Mouse (Mus musculus) lung, adult 18-20 months (tissue): Measurements from ENCODE around the gene Casz1.

Source experiments
- DNase-seq, 2 experiments: peaks; one replicate each; pipeline ENCODE4 v3.0.0; 2022; ENCODE audit warnings: mixed read lengths in 2 of 2

Gene Casz1

GRCm38 (mm10) chr4:148881001-148881669, 76.9 kb downstream of the Casz1 start:
- DNase-seq = peak in 1 of 2 experiments; percentile 40

- DNase-seq = no peak
These were observed 77.6 kb downstream of the Casz1 start for GRCm38 (mm10) chr4:148881838-148882237.

- DNase-seq = peak in 1 of 2 experiments; percentile 72
These were observed 78.2 kb downstream of the Casz1 start for GRCm38 (mm10) chr4:148882360-148882929.

DNA sequence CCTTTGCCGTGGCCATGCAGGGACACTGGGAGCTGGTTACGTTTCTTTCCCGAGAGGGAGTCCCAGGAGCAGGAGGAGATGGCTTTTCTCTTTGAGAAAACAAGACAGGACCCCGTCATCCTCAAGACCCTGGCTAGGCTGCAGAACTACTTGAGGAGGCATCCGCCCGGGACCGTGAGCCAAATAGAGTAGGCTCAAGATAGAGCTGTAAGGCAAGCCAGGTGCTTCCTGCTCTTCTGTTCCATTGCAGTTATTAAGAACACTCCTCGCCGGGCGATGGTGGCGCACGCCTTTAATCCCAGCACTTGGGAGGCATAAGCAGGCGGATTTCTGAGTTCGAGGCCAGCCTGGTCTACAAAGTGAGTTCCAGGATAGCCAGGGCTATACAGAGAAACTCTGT, 80.4 kb downstream of the Casz1 start:
- DNase-seq = no peak

DNA sequence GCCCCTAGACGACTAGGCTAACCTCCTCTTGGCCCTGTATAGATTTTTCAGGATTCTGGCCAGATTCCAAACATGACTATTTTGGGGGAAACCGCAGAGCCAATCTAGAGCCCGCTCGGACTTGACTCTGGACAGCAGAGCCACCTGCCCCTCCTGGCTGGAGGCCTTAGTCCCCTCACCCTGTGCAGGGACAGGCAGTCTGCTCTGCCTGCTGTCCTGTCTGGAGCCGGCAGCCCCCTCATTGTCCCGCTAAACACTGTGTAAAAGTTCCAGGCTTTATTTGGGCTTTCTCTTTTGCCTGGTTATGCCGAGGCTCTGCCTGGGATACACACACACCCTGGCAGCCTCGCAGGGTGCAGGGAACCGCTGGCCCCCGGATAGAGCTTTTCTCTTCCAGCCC, 81.2 kb downstream of the Casz1 start:
- DNase-seq = no peak

GRCm38 (mm10) chr4:148885921-148886540, 81.8 kb downstream of the Casz1 start:
- DNase-seq = no peak

DNA sequence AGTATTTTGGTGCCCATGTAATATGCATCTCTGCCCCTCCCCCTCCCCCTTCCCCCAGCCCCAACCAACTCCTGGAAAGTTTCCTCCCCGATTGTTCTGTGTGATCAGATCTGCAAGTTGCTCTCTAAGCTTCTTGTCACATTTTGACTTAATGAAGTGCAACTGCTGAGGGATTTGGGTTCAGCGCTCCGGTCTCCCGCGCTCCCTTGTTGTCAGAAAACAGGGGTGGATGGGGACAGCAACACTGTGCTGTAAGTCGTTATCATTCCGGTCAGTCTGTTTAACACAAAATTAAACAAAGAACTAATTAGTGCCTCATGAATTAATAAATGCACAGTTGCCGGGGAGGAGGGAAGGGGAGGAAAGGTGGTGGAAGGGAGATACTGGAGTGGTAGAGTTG, 84.0 kb downstream of the Casz1 start:
- no peak for DNase-seq

- DNase-seq = no peak
These were observed 84.8 kb downstream of the Casz1 start for GRCm38 (mm10) chr4:148889011-148889410.

DNA sequence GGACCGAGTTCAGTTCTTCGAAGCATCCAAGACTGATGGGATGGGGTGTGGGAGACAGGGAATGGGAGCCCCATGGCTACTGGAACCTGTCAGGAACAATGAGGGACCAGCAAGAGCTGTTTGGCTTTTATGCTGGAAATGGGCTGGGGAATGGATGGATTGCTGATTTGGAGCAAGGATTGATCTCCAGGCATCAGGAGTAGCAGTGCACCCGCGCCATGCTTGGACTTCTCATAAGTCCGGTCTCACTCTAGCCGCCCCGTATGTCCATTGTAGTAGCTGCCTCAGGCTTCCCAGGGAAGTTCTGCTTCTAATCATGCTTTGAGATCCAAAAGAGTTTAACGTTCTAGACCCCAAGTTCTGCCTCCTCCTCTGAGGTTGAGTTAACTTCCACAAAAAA, 86.2 kb downstream of the Casz1 start:
- DNase-seq = no peak

GRCm38 (mm10) chr4:148890892-148891838, 86.9 kb downstream of the Casz1 start:
- DNase-seq = peak in 1 of 2 experiments; percentile 58

DNA sequence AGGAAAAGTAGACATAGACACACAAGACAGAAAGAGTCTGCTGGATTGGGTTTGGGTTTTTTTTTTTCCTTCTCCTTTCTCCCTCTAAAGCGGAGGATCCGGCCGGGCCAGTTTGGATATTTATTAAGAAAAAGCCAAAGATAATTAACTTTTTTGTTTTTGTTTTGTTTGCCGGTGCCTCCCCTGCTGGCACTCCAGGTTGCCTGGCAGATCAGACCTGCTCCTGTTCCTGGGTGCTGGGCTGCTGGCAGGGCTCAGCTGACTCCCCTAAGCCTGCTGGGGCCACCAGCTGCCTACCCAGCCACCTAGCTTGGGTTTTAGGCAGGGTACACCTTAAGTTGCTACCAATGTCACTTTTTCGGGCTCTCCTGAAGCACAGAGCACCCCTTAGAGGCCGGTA, 91.9 kb downstream of the Casz1 start:
- no peak for DNase-seq

- DNase-seq = no peak
These were observed 95.7 kb downstream of the Casz1 start for GRCm38 (mm10) chr4:148899927-148900294.

DNA sequence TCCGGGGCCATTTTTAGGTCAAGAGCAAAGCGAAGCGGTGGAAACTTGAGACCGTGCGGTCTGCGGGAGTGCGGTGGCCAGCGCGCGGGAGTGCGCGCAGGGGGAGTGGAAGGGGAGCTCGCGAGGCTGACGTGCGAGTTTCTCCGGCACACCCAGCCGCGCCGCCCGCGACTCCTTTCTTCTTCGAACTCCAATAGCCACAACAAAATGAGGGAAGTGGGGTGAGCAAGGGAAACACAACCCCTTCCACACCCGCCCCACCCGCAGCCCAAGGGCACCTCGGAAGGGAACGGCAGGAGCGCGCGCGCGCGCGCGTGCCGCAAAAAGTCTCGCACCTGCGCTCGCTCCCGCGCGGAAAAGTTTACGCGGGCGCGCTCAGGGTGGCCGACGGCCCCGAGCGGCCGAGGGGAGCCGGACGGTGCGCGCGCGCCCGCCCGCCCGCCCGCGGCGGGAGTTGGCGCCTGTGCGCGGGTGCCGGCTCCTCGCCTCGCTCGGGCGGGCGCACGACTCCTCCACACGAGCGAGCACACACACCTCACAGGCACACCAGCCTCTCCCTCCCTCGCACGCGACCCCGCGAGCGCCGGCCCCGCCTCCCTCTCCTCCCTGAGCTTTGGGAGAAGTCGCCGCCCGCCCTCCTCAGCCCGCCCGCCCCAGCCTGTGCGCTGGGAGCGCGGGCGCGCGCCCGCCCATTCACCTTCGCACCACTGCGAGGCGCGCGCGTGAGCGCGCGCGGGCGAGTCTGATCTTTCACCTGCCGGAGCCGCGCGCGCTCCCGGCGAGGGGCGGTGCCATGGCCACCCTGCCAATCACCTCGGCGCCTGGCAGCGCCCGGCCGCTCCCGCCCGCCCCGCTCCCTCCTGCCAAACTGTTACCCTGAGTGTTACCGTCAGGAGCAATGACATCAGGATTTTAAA, 96.3 kb downstream of the Casz1 start:
- peak; percentile 89 to 92 for DNase-seq

- DNase-seq = no peak
These were observed 97.2 kb downstream of the Casz1 start for GRCm38 (mm10) chr4:148901275-148902052.

- peak; percentile 90 to 95 for DNase-seq
These were observed 98.9 kb downstream of the Casz1 start for GRCm38 (mm10) chr4:148902919-148903727.

GRCm38 (mm10) chr4:148905295-148905694, 101.1 kb downstream of the Casz1 start:
- DNase-seq = no peak

DNA sequence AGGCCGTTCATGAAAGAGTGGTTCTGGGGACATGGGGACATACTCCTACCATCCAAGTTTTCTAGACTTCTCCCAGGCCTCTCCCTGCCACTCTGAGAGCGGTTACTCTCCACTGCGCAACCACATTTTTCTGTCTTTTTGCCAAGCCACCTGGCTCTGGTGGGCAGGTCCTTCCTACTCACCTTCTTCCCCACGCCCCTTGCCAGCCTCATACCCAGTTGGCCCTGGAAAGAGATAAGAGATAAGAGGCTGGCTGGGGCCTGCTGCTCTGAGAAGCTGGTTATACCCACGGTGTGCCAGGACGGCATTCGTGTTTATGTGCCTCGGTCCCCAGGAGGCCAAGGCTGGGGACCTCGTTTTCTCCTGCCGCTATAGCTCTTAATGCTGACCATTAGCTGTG, 102.6 kb downstream of the Casz1 start:
- DNase-seq = peak; percentile 74 to 86

- DNase-seq = no peak
These were observed 104.0 kb downstream of the Casz1 start for GRCm38 (mm10) chr4:148908214-148908681.

GRCm38 (mm10) chr4:148908760-148909510, 104.7 kb downstream of the Casz1 start:
- peak; percentile 79 to 88 for DNase-seq
